Mouse (Mus musculus): ENCODE data around the gene Tcf3.
A peak's percentile ranks its signal among the peaks of the same experiment; 100 is the strongest.

GRCm38 (mm10) chr10:80376160-80376559 lies 57.3 kb downstream of the Tcf3 start:
- no peak for TF ChIP-seq EP300 (optimal IDR thresholded peaks at IDR 0.05)
- TF ChIP-seq CTCF (IDR thresholded peaks at IDR 0.05; ENCODE audit: low read depth) = peak; percentile 91
